Mouse (Mus musculus) embryonic fibroblast, embryonic 13.5 days (primary cell): ENCODE measurements around the gene Adam1b. TPM values are rescaled to one million over a fixed set of nuclear protein-coding genes. Genes with fewer than 3 reads are reported as not detected.

Experiments used
- H3K27ac ChIP-seq: 2 replicates; pipeline ENCODE4 v1.5.1; 2012; ENCODE audit warnings: low read length, control low read depth, inconsistent platforms; ENCODE audit not compliant: insufficient read depth
- H3K4me1 ChIP-seq: 2 replicates; pipeline ENCODE4 v1.6.1; 2011; ENCODE audit warnings: low read length; ENCODE audit not compliant: control insufficient read depth, insufficient read depth
- H3K4me3 ChIP-seq: 2 replicates; pipeline ENCODE4 v1.5.1; 2011; ENCODE audit warnings: mild to moderate bottlenecking, control low read depth, low read length; ENCODE audit not compliant: insufficient read depth
- CTCF ChIP-seq: IDR thresholded peaks from 2 replicates; pipeline ENCODE4 v1.5.1; 2011; ENCODE audit warnings: mild to moderate bottlenecking, control low read depth, low read length, moderate library complexity, borderline replicate concordance; ENCODE audit not compliant: insufficient read depth
- POLR2A ChIP-seq: IDR thresholded peaks from 2 replicates; pipeline ENCODE4 v1.6.1; 2011; ENCODE audit warnings: low read depth, mild to moderate bottlenecking, control low read depth, low read length, moderate library complexity
- polyA plus RNA-seq: library from polyadenylated mRNA; stranded (reverse); fragments of >200 nt; gene quantifications from 2 replicates; pipeline ENCODE4 v1.2.4, GENCODE M21; 2011; ENCODE audit warnings: low read depth; ENCODE audit not compliant: missing spikeins, insufficient read length

Adam1b gene
- polyA plus RNA-seq, 1 experiment = not detected

GRCm38 (mm10) chr5:121500719-121501118 lies 2.5 kb downstream of the Adam1b start:
- Histone ChIP-seq H3K4me1 (no peaks in the 10 kb centered on the region), H3K27ac (no peak overlapping the region), H3K4me3 (no peak overlapping the region)
- TF ChIP-seq POLR2A = no peak
- TF ChIP-seq CTCF = no peak

GRCm38 (mm10) chr5:121493305-121493704 lies 9.9 kb downstream of the Adam1b start:
- no peak for TF ChIP-seq CTCF
- no peak for TF ChIP-seq POLR2A
- Histone ChIP-seq H3K4me1 (no peaks in the 10 kb centered on the region), H3K4me3 (no peak overlapping the region), H3K27ac (no peak overlapping the region)

GRCm38 (mm10) chr5:121484801-121485200 lies 18.4 kb downstream of the Adam1b start:
- no peaks in the 10 kb centered on the region for H3K4me1 ChIP-seq
- H3K27ac ChIP-seq = no peak overlapping the region
- H3K4me3 ChIP-seq = no peak overlapping the region
- TF ChIP-seq CTCF (no peak), POLR2A (no peak)

- H3K27ac ChIP-seq = no peak overlapping the region
- H3K4me3 ChIP-seq = no peak overlapping the region
- TF ChIP-seq CTCF = no peak
- no peak for TF ChIP-seq POLR2A
- H3K4me1 ChIP-seq = no peaks in the 10 kb centered on the region
These were observed 25.6 kb downstream of the Adam1b start for GRCm38 (mm10) chr5:121477680-121478079.

- no peak for TF ChIP-seq POLR2A
- no peak for TF ChIP-seq CTCF
- no peak overlapping the region for H3K4me3 ChIP-seq
- H3K4me1 ChIP-seq = no peaks in the 10 kb centered on the region
- no peak overlapping the region for H3K27ac ChIP-seq
These were observed 27.2 kb downstream of the Adam1b start for GRCm38 (mm10) chr5:121476040-121476439.

- H3K4me1 ChIP-seq = no peaks in the 10 kb centered on the region
- no peak overlapping the region for H3K4me3 ChIP-seq
- TF ChIP-seq CTCF = no peak
- no peak for TF ChIP-seq POLR2A
- H3K27ac ChIP-seq = no peak overlapping the region
These were observed 28.6 kb downstream of the Adam1b start for GRCm38 (mm10) chr5:121474610-121475009.

GRCm38 (mm10) chr5:121472411-121472810 lies 30.8 kb downstream of the Adam1b start:
- Histone ChIP-seq H3K4me1 (no peaks in the 10 kb centered on the region), H3K27ac (no peak overlapping the region), H3K4me3 (no peak overlapping the region)
- TF ChIP-seq POLR2A (no peak), CTCF (no peak)

GRCm38 (mm10) chr5:121469566-121469965 lies 33.7 kb downstream of the Adam1b start:
- Histone ChIP-seq H3K27ac (no peak overlapping the region), H3K4me3 (no peak overlapping the region), H3K4me1 (no peaks in the 10 kb centered on the region)
- TF ChIP-seq CTCF = no peak
- TF ChIP-seq POLR2A = no peak

GRCm38 (mm10) chr5:121463601-121464250 lies 39.5 kb downstream of the Adam1b start:
- no peak overlapping the region for H3K4me3 ChIP-seq
- TF ChIP-seq POLR2A = no peak
- TF ChIP-seq CTCF = no peak
- no peaks in the 10 kb centered on the region for H3K4me1 ChIP-seq
- H3K27ac ChIP-seq = no peak overlapping the region

GRCm38 (mm10) chr5:121462967-121463366 lies 40.3 kb downstream of the Adam1b start:
- no peak overlapping the region for H3K4me3 ChIP-seq
- H3K27ac ChIP-seq = no peak overlapping the region
- TF ChIP-seq CTCF (no peak), POLR2A (no peak)
- no peaks in the 10 kb centered on the region for H3K4me1 ChIP-seq
